Mouse (Mus musculus): ENCODE data around the gene Irgq. TPM values are rescaled to one million over a fixed set of nuclear protein-coding genes. Genes with fewer than 3 reads are reported as not detected.

Irgq gene
- polyA plus RNA-seq, 1 experiment from 2014 or later = 6.0 TPM

DNA sequence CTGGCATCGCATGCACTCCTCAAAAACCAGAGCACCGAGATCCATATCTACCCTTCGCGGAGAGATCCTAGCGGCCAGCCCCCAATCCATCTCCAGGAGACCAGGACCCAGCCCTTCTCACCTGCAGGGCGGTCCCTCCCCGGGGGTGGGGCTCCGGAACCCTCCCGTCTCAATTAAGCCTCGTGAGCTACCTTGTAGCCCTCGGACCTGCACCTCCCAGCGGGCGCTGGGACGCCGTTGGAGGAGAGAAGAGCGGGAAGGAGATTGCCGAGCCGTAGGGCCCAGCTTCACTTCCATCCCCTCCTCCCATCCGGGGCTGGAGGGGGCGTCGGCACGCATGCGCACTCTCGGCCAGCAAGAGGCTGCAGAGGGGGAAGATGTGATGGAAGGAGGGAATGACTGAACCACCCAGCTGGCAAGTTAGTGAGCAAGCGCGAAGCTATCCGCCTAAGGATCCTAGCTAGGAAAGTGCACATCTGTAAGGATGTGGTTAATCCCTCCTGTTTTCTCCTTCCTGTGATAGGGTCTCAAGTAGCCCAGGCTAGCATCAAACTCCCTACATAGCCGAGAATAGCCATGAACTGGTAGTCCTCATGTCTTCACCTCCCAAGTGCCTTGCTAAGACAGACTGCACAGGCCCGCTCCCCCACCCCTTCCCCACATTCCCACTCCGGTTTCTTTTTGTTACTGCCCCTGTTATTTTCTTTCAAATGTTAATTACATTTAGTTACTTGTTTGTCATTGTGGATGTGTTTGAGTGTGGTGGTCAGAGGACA is 57.0 kb downstream of the Irgq start, which contains the start of the genes Ethe1 and Zfp575:
Gene Ethe1, plus strand, starts transcription at position 214 of the 776 bp plus-strand sequence.
Gene Zfp575, minus strand, starts transcription at position 312 of the 776 bp plus-strand sequence.
- H3K4me2 ChIP-seq (ENCODE audit: low read length) = peak within 1 kb of the TSS; percentile 62
- 8% methylated on average over 30 of the region's 30 CpGs for WGBS
- H3K9me3 ChIP-seq (replicated peaks; ENCODE audit: low read length) = no peaks in the 10 kb centered on the region
- H3K4me3 ChIP-seq (replicated peaks; ENCODE audit: low read depth, low read length) = peak within 1 kb of the TSS; percentile 41
- no peak for TF ChIP-seq CTCF (IDR thresholded peaks at IDR 0.05; ENCODE audit: low read depth)
- H3K27me3 ChIP-seq (ENCODE audit: insufficient read depth, low read length) = 0 out of 2 replicates have a peak, but pooled peaks cover 3% of the 10 kb centered on the region
- no peak within 1 kb of the TSS for H3K27ac ChIP-seq
- peak; percentile 80 for DNase-seq (ENCODE audit: low spot score)
- H3K9ac ChIP-seq (ENCODE audit: low read depth, low read length) = peak within 1 kb of the TSS; percentile 64
- 0 out of 2 replicates have a peak, but pooled peaks have one; percentile 12 for ATAC-seq (replicated peaks; ENCODE audit: low FRiP score, low read depth)
- H3K36me3 ChIP-seq (ENCODE audit: insufficient read depth, low read length) = no peaks in the 10 kb centered on the region
- 0 out of 2 replicates have a peak, but pooled peaks cover 4% of the 10 kb centered on the region for H3K4me1 ChIP-seq (replicated peaks; ENCODE audit: insufficient read depth, low read length)

Other genes starting within 250 kb of the Irgq start
- gene Zfp61, start 229.5 kb upstream of the Irgq start, polyA plus RNA-seq (2015; fragmentation: Nextera tagmentation; extraction: Ambion mirVana) = 22.9 and 24.6 TPM in 2 replicates
- 9.8 and 10.0 TPM in 2 replicates for gene Zfp94, start 214.0 kb upstream of the Irgq start, polyA plus RNA-seq (2015; fragmentation: Nextera tagmentation; extraction: Ambion mirVana)
- gene Tescl, start 196.8 kb upstream of the Irgq start, polyA plus RNA-seq (2015; fragmentation: Nextera tagmentation; extraction: Ambion mirVana) = 0.27 and 0.45 TPM in 2 replicates
- not detected in 2 replicates for gene Lypd5, start 181.5 kb upstream of the Irgq start, polyA plus RNA-seq (2015; fragmentation: Nextera tagmentation; extraction: Ambion mirVana)
- 8.0 and 9.6 TPM in 2 replicates for gene Kcnn4, start 160.4 kb upstream of the Irgq start, polyA plus RNA-seq (2015; fragmentation: Nextera tagmentation; extraction: Ambion mirVana)
- 20.6 and 20.8 TPM in 2 replicates for gene Smg9, start 131.1 kb upstream of the Irgq start, polyA plus RNA-seq (2015; fragmentation: Nextera tagmentation; extraction: Ambion mirVana)
- not detected in 2 replicates for gene Irgc1, start 78.4 kb upstream of the Irgq start, polyA plus RNA-seq (2015; fragmentation: Nextera tagmentation; extraction: Ambion mirVana)
- gene Plaur, start 68.2 kb upstream of the Irgq start, polyA plus RNA-seq (2015; fragmentation: Nextera tagmentation; extraction: Ambion mirVana) = 11.5 and 15.9 TPM in 2 replicates
- 7.1 and 8.2 TPM in 2 replicates for gene Cadm4, start 48.7 kb upstream of the Irgq start, polyA plus RNA-seq (2015; fragmentation: Nextera tagmentation; extraction: Ambion mirVana)
- 40.2 and 41.4 TPM in 2 replicates for gene Zfp428, start 23.7 kb upstream of the Irgq start, polyA plus RNA-seq (2015; fragmentation: Nextera tagmentation; extraction: Ambion mirVana)
- gene AC161166.1, start 18.2 kb upstream of the Irgq start, polyA plus RNA-seq (2015; fragmentation: Nextera tagmentation; extraction: Ambion mirVana) = 0.06 and 0.12 TPM in 2 replicates
- gene Pinlyp, start 15.4 kb downstream of the Irgq start, polyA plus RNA-seq (2015; fragmentation: Nextera tagmentation; extraction: Ambion mirVana) = 0.50 and 0.55 TPM in 2 replicates
- 58.4 and 63.6 TPM in 2 replicates for gene Xrcc1, start 15.6 kb downstream of the Irgq start, polyA plus RNA-seq (2015; fragmentation: Nextera tagmentation; extraction: Ambion mirVana)
- 43.7 and 43.8 TPM in 2 replicates for gene Ethe1, start 56.9 kb downstream of the Irgq start, polyA plus RNA-seq (2015; fragmentation: Nextera tagmentation; extraction: Ambion mirVana)
- gene Zfp575, start 57.0 kb downstream of the Irgq start, polyA plus RNA-seq (2015; fragmentation: Nextera tagmentation; extraction: Ambion mirVana) = 4.0 and 4.3 TPM in 2 replicates
- gene Phldb3, start 80.1 kb downstream of the Irgq start, polyA plus RNA-seq (2015; fragmentation: Nextera tagmentation; extraction: Ambion mirVana) = 0.11 and 0.20 TPM in 2 replicates
- gene Lypd3, start 105.9 kb downstream of the Irgq start, polyA plus RNA-seq (2015; fragmentation: Nextera tagmentation; extraction: Ambion mirVana) = 0.68 and 0.88 TPM in 2 replicates
- not detected in 2 replicates for gene Tex101, start 146.0 kb downstream of the Irgq start, polyA plus RNA-seq (2015; fragmentation: Nextera tagmentation; extraction: Ambion mirVana)
- not detected in 2 replicates for gene BC049730, start 178.6 kb downstream of the Irgq start, polyA plus RNA-seq (2015; fragmentation: Nextera tagmentation; extraction: Ambion mirVana)
- gene Gm4763, start 196.2 kb downstream of the Irgq start, polyA plus RNA-seq (2015; fragmentation: Nextera tagmentation; extraction: Ambion mirVana) = not detected in 2 replicates
- 0.05 and 0.36 TPM in 2 replicates for gene Cd177, start 229.6 kb downstream of the Irgq start, polyA plus RNA-seq (2015; fragmentation: Nextera tagmentation; extraction: Ambion mirVana)
- gene Ceacam10, start 246.5 kb downstream of the Irgq start, polyA plus RNA-seq (2015; fragmentation: Nextera tagmentation; extraction: Ambion mirVana) = 0.11 and 0.22 TPM in 2 replicates